Mouse (Mus musculus): ENCODE measurements around the gene Slc47a2. TPM values are rescaled to one million over a fixed set of nuclear protein-coding genes. Genes with fewer than 3 reads are reported as not detected.
A peak's percentile ranks its signal among the peaks of the same experiment; 100 is the strongest.

Gene Slc47a2
- 0.01 TPM for polyA plus RNA-seq (2012; fragmentation: generic; extraction: Trizol)

DNA sequence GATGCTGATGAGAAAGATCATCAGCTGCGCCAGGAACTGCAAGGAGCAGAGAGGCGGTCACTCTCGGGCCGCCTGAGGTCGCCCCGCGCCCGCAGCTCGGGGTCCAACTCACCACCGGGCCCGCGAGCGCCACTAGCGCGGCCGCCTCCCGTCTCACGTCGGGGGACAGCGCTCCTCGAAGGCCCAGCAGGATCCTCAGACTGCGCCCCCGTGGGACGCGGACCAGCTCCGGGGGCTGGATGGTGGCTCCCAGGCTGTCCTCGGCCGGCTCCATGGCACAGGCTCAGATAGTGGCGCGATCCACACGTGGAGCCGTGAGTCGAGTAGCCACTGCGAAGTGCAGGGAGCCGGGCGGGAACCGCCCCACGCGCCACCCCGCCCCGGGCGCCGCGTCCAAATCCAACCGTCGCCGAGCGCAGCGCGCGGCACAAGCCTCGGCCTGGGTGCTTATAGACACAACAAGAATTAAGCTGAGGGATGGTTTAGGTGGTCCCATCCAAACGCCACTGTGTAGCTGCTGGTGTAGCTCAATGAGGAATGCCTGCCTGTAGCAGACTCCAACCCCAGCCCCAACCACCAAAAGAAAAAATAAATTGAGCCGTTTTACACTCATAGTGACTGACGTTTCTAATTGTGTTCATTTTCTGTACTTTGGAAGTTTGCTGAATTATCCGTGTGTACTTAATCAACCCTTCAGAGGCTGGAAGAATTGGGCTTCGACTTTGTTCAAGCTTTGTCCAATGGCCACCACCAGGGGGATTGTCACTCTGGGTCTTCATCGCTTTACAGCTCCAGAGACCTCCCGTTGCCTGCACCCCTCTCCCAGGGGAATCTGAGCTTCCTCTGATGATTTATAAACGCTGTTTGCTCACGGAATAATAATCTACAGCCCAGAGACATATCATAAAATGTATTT, at the start of gene Slc47a2:
TSS of gene Slc47a2 (minus strand) at position 356 of the 916 bp plus-strand sequence.
- H3K4me3 ChIP-seq: no peak within 1 kb of the TSS
- peaks cover 43% of the 10 kb centered on the region for H3K27me3 ChIP-seq (ENCODE audit: control insufficient read depth, insufficient read depth, insufficient read length)
- H3ac ChIP-seq (ENCODE audit: control insufficient read depth, insufficient read length): no peak within 1 kb of the TSS
- no peaks in the 10 kb centered on the region for H3K79me2 ChIP-seq (ENCODE audit: control insufficient read depth, insufficient read depth)
- peak within 1 kb of the TSS; percentile 44 for H3K4me2 ChIP-seq (ENCODE audit: low read depth)
- no peak for TF ChIP-seq POLR2AphosphoS2 (IDR thresholded peaks at IDR 0.05; ENCODE audit: insufficient read length, low read depth)
- H3K36me3 ChIP-seq (ENCODE audit: control insufficient read depth, insufficient read depth): no peaks in the 10 kb centered on the region

DNA sequence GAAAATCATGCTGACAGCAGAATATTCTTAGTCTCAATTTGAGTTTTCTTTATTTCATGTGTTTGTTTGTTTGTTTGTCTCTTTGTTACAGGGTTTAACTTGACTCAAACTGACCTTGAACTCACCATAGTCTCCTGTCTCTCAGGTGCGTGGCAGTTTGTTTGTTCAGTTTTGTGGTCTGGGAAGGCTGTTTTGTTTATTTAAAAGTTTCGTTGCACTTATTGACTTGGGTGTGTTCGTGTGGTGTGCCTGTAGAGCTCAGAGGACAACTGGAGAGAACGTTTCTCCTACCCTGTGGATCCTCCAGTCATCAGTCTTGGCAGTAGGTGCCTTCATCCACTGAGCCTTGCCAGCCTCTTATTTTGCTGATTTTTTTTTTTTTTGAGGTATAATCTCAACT, 46.3 kb upstream of the Slc47a2 start:
- no peak overlapping the region for H3K4me2 ChIP-seq (ENCODE audit: low read depth)
- no peak overlapping the region for H3ac ChIP-seq (ENCODE audit: control insufficient read depth, insufficient read length)
- no peaks in the 10 kb centered on the region for H3K27me3 ChIP-seq (ENCODE audit: control insufficient read depth, insufficient read depth, insufficient read length)
- no peaks in the 10 kb centered on the region for H3K79me2 ChIP-seq (ENCODE audit: control insufficient read depth, insufficient read depth)
- TF ChIP-seq CEBPB (IDR thresholded peaks at IDR 0.05; ENCODE audit: insufficient read depth, poor library complexity, severe bottlenecking): no peak
- no peaks in the 10 kb centered on the region for H3K36me3 ChIP-seq (ENCODE audit: control insufficient read depth, insufficient read depth)
- no peak overlapping the region for H3K4me3 ChIP-seq

DNA sequence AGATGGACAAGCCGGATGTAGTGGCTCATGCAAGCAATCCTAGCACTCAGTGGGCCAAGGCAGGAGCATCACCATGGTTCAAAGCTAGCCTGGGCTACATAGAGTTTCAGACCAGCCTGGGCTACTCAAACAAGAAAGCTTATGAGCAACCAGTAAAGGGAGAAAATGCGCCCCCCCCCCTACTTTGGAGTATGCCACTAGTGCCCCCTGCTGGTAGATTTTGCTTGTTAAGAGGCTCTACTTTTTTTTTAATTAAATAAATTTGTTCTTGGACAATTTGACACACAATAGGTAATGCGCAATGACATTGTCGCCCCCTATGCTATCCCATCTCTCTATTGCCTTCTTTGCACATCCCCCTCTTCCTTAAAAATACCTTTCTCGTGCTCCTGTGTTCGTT, 45.4 kb upstream of the Slc47a2 start:
- H3K36me3 ChIP-seq (ENCODE audit: control insufficient read depth, insufficient read depth): no peaks in the 10 kb centered on the region
- H3K4me2 ChIP-seq (ENCODE audit: low read depth): no peak overlapping the region
- no peaks in the 10 kb centered on the region for H3K27me3 ChIP-seq (ENCODE audit: control insufficient read depth, insufficient read depth, insufficient read length)
- H3K4me3 ChIP-seq: no peak overlapping the region
- TF ChIP-seq TCF3 (IDR thresholded peaks at IDR 0.05; ENCODE audit: insufficient read length, low read depth) (no peak), SRF (IDR thresholded peaks at IDR 0.05; ENCODE audit: control insufficient read depth, insufficient read length, low read depth) (no peak), MAX (IDR thresholded peaks at IDR 0.05; ENCODE audit: low read depth) (no peak), POLR2A (IDR thresholded peaks at IDR 0.05; ENCODE audit: insufficient read length, low read depth) (no peak), CEBPB (IDR thresholded peaks at IDR 0.05; ENCODE audit: insufficient read depth, poor library complexity, severe bottlenecking) (no peak), E2F4 (IDR thresholded peaks at IDR 0.05; ENCODE audit: insufficient read depth) (no peak), POLR2AphosphoS2 (IDR thresholded peaks at IDR 0.05; ENCODE audit: insufficient read length, low read depth) (no peak), USF1 (IDR thresholded peaks at IDR 0.05; ENCODE audit: low read depth) (no peak), MYOG (IDR thresholded peaks at IDR 0.05; ENCODE audit: control insufficient read depth in 1 of 3, insufficient read depth in 1 of 3, insufficient read length in 2 of 3, low read depth in 2 of 3) (no peak), TCF12 (IDR thresholded peaks at IDR 0.05; ENCODE audit: insufficient read depth, poor library complexity, severe bottlenecking) (no peak), REST (IDR thresholded peaks at IDR 0.05; ENCODE audit: insufficient read depth, insufficient read length) (no peak), MYOD1 (IDR thresholded peaks at IDR 0.05; ENCODE audit: control insufficient read depth in 1 of 3, insufficient read length in 2 of 3, low read depth in 2 of 3) (no peak)
- H3K79me2 ChIP-seq (ENCODE audit: control insufficient read depth, insufficient read depth): no peaks in the 10 kb centered on the region
- H3ac ChIP-seq (ENCODE audit: control insufficient read depth, insufficient read length): no peak overlapping the region

DNA sequence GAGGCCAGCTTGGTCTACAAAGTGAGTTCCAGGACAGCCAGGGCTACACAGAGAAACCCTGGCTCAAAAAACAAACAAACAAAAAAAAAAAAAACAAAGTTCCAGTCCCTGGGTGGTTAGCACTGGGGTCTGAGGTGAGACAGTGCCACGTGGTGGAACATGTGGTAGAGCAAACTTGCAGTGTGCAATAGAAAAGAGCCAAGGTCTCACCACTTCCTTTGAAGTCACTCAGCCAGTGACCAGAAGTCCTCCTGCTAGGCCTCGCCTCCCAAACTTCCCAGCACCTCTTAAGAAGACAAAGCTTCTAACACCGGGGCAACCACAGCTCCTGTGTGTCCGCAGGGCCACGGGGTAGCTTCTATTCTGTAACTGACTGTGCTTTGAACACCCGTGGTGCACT, 44.6 kb upstream of the Slc47a2 start:
- Histone ChIP-seq H3K36me3 (ENCODE audit: control insufficient read depth, insufficient read depth) (no peaks in the 10 kb centered on the region), H3ac (ENCODE audit: control insufficient read depth, insufficient read length) (no peak overlapping the region), H3K4me2 (ENCODE audit: low read depth) (no peak overlapping the region), H3K79me2 (ENCODE audit: control insufficient read depth, insufficient read depth) (no peaks in the 10 kb centered on the region), H3K4me3 (no peak overlapping the region), H3K27me3 (ENCODE audit: control insufficient read depth, insufficient read depth, insufficient read length) (no peaks in the 10 kb centered on the region)
- no peak for TF ChIP-seq SRF (IDR thresholded peaks at IDR 0.05; ENCODE audit: control insufficient read depth, insufficient read length, low read depth)
- no peak for TF ChIP-seq CEBPB (IDR thresholded peaks at IDR 0.05; ENCODE audit: insufficient read depth, poor library complexity, severe bottlenecking)
- TF ChIP-seq POLR2A (IDR thresholded peaks at IDR 0.05; ENCODE audit: insufficient read length, low read depth): no peak
- TF ChIP-seq TCF3 (IDR thresholded peaks at IDR 0.05; ENCODE audit: insufficient read length, low read depth): no peak
- TF ChIP-seq MAX (IDR thresholded peaks at IDR 0.05; ENCODE audit: low read depth): no peak
- no peak for TF ChIP-seq E2F4 (IDR thresholded peaks at IDR 0.05; ENCODE audit: insufficient read depth)
- TF ChIP-seq TCF12 (IDR thresholded peaks at IDR 0.05; ENCODE audit: insufficient read depth, poor library complexity, severe bottlenecking): no peak
- TF ChIP-seq MYOD1 (IDR thresholded peaks at IDR 0.05; ENCODE audit: control insufficient read depth in 1 of 3, insufficient read length in 2 of 3, low read depth in 2 of 3): no peak
- no peak for TF ChIP-seq MYOG (IDR thresholded peaks at IDR 0.05; ENCODE audit: control insufficient read depth in 1 of 3, insufficient read depth in 1 of 3, insufficient read length in 2 of 3, low read depth in 2 of 3)

DNA sequence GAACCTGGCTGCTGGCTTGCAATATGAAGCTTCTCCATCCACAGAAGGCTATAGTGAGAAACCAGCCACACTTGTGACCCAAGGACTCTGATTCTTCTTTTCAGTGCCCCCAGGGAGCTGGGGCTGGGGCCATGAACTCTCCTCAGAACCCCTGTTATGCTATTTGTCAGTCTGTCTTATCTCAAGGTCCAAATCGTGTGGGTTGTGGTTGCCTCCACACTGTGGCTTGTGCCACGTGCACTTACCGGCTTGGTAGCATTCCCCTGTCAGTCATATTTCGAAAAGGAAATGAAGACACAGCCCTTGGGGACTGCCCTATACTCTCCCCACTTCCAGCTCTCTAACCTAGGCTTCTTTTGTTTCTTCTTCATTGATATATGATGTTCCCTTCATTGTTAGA, 43.1 kb upstream of the Slc47a2 start:
- H3K4me2 ChIP-seq (ENCODE audit: low read depth): no peak overlapping the region
- no peak overlapping the region for H3ac ChIP-seq (ENCODE audit: control insufficient read depth, insufficient read length)
- TF ChIP-seq E2F4 (IDR thresholded peaks at IDR 0.05; ENCODE audit: insufficient read depth) (no peak), SRF (IDR thresholded peaks at IDR 0.05; ENCODE audit: control insufficient read depth, insufficient read length, low read depth) (no peak), USF1 (IDR thresholded peaks at IDR 0.05; ENCODE audit: low read depth) (no peak), MAX (IDR thresholded peaks at IDR 0.05; ENCODE audit: low read depth) (no peak), POLR2A (IDR thresholded peaks at IDR 0.05; ENCODE audit: insufficient read length, low read depth) (no peak), REST (IDR thresholded peaks at IDR 0.05; ENCODE audit: insufficient read depth, insufficient read length) (no peak), MYOD1 (IDR thresholded peaks at IDR 0.05; ENCODE audit: control insufficient read depth in 1 of 3, insufficient read length in 2 of 3, low read depth in 2 of 3) (no peak), MYOG (IDR thresholded peaks at IDR 0.05; ENCODE audit: control insufficient read depth in 1 of 3, insufficient read depth in 1 of 3, insufficient read length in 2 of 3, low read depth in 2 of 3) (no peak), TCF12 (IDR thresholded peaks at IDR 0.05; ENCODE audit: insufficient read depth, poor library complexity, severe bottlenecking) (no peak), POLR2AphosphoS2 (IDR thresholded peaks at IDR 0.05; ENCODE audit: insufficient read length, low read depth) (no peak), CEBPB (IDR thresholded peaks at IDR 0.05; ENCODE audit: insufficient read depth, poor library complexity, severe bottlenecking) (no peak), TCF3 (IDR thresholded peaks at IDR 0.05; ENCODE audit: insufficient read length, low read depth) (no peak)
- no peaks in the 10 kb centered on the region for H3K79me2 ChIP-seq (ENCODE audit: control insufficient read depth, insufficient read depth)
- no peaks in the 10 kb centered on the region for H3K36me3 ChIP-seq (ENCODE audit: control insufficient read depth, insufficient read depth)
- H3K27me3 ChIP-seq (ENCODE audit: control insufficient read depth, insufficient read depth, insufficient read length): no peaks in the 10 kb centered on the region
- no peak overlapping the region for H3K4me3 ChIP-seq

Data from myocyte (in vitro differentiated cells).